Mouse (Mus musculus): Measurements from ENCODE around the gene Slc1a3. TPM values are rescaled to one million over a fixed set of nuclear protein-coding genes. Genes with fewer than 3 reads are reported as not detected.

Gene Slc1a3
- total and polyA plus RNA-seq, 3 experiments, result 4.5 to 12.6 (median 6.5) TPM

- Histone ChIP-seq H3K9ac (ENCODE audit: insufficient read depth, low read depth) (no peak overlapping the region), H3K4me2 (ENCODE audit: insufficient read depth, low read depth, poor library complexity, severe bottlenecking) (no peak overlapping the region), H3K27ac (ENCODE audit: insufficient read depth, low read depth) (no peak overlapping the region), H3K4me3 (replicated peaks in 1 of 3; ENCODE audit: low read depth in 2 of 3, low read length in 2 of 3, poor library complexity in 1 of 3) (no peak overlapping the region), H3K27me3 (replicated peaks) (no peaks in the 10 kb centered on the region), H3K4me1 (ENCODE audit: control insufficient read depth in 1 of 2, insufficient read depth in 2 of 2) (no peaks in the 10 kb centered on the region), H3K36me3 (replicated peaks in 1 of 2; ENCODE audit: control insufficient read depth in 1 of 2, insufficient read depth in 1 of 2, low read length in 1 of 2) (no peaks in the 10 kb centered on the region), H3K79me2 (replicated peaks; ENCODE audit: control insufficient read depth, extremely low read depth, insufficient read depth, poor library complexity, severe bottlenecking) (no peaks in the 10 kb centered on the region), H3K9me3 (replicated peaks; ENCODE audit: low read length) (no peaks in the 10 kb centered on the region)
- DNase-seq (ENCODE audit: extremely low read depth), result no peak
- in situ Hi-C loops (cut with MboI; ENCODE audit: low pct_ligation_motif_present, low pct_unique_long_range_greater_than_20kb, low sequenced_read_pairs), result no loop called here
- dilution Hi-C loops (cut with MboI; ENCODE audit: extremely low pct_ligation_motif_present, extremely low pct_unique_long_range_greater_than_20kb, low sequenced_read_pairs), result no loop called here
- TF ChIP-seq JUND (conservative IDR thresholded peaks at IDR 0.05; ENCODE audit: low read depth, low read length), result no peak
- no peak for TF ChIP-seq E2F4 (IDR thresholded peaks at IDR 0.05; ENCODE audit: insufficient replicate concordance, low read depth, low read length)
- no peak for TF ChIP-seq CHD2 (IDR thresholded peaks at IDR 0.05; ENCODE audit: low read length)
Observed at GRCm38 (mm10) chr15:8741593-8741992, 31.0 kb upstream of the Slc1a3 start.

GRCm38 (mm10) chr15:8740724-8741123 lies 30.2 kb upstream of the Slc1a3 start:
- no peaks in the 10 kb centered on the region for H3K27me3 ChIP-seq (replicated peaks)
- no peak overlapping the region for H3K27ac ChIP-seq (ENCODE audit: insufficient read depth, low read depth)
- no peak for DNase-seq (ENCODE audit: extremely low read depth)
- no peaks in the 10 kb centered on the region for H3K79me2 ChIP-seq (replicated peaks; ENCODE audit: control insufficient read depth, extremely low read depth, insufficient read depth, poor library complexity, severe bottlenecking)
- in situ Hi-C loops (cut with MboI; ENCODE audit: low pct_ligation_motif_present, low pct_unique_long_range_greater_than_20kb, low sequenced_read_pairs), result no loop called here
- no peaks in the 10 kb centered on the region for H3K4me1 ChIP-seq (ENCODE audit: control insufficient read depth in 1 of 2, insufficient read depth in 2 of 2)
- TF ChIP-seq GABPA (IDR thresholded peaks at IDR 0.05; ENCODE audit: insufficient replicate concordance, low read depth, low read length) (no peak), PAX5 (IDR thresholded peaks at IDR 0.05; ENCODE audit: low read length) (no peak), USF1 (IDR thresholded peaks at IDR 0.05; ENCODE audit: low read depth, low read length) (no peak), CHD2 (IDR thresholded peaks at IDR 0.05; ENCODE audit: low read length) (no peak), MEF2A (IDR thresholded peaks at IDR 0.05; ENCODE audit: borderline replicate concordance, low read depth, low read length) (no peak), NRF1 (IDR thresholded peaks at IDR 0.05; ENCODE audit: low read depth, low read length) (no peak), NELFE (IDR thresholded peaks at IDR 0.05; ENCODE audit: low read depth, low read length) (no peak), CTCF (conservative IDR thresholded peaks at IDR 0.05 in 1 of 2, IDR thresholded peaks at IDR 0.05 in 1 of 2; ENCODE audit: low read depth in 2 of 2, low read length in 2 of 2) (no peak), ETS1 (conservative IDR thresholded peaks at IDR 0.05; ENCODE audit: low read depth, low read length) (no peak)
- no peaks in the 10 kb centered on the region for H3K9me3 ChIP-seq (replicated peaks; ENCODE audit: low read length)
- dilution Hi-C loops (cut with MboI; ENCODE audit: extremely low pct_ligation_motif_present, extremely low pct_unique_long_range_greater_than_20kb, low sequenced_read_pairs), result no loop called here
- H3K4me2 ChIP-seq (ENCODE audit: insufficient read depth, low read depth, poor library complexity, severe bottlenecking), result no peak overlapping the region
- H3K4me3 ChIP-seq (replicated peaks in 1 of 3; ENCODE audit: low read depth in 2 of 3, low read length in 2 of 3, poor library complexity in 1 of 3), result no peak overlapping the region
- no peaks in the 10 kb centered on the region for H3K36me3 ChIP-seq (replicated peaks in 1 of 2; ENCODE audit: control insufficient read depth in 1 of 2, insufficient read depth in 1 of 2, low read length in 1 of 2)
- H3K9ac ChIP-seq (ENCODE audit: insufficient read depth, low read depth), result no peak overlapping the region

- no peak for TF ChIP-seq BHLHE40 (IDR thresholded peaks at IDR 0.05; ENCODE audit: low read depth, low read length)
- no peak for TF ChIP-seq MAZ (IDR thresholded peaks at IDR 0.05; ENCODE audit: low read depth, low read length)
- TF ChIP-seq ELF1 (IDR thresholded peaks at IDR 0.05; ENCODE audit: low read depth, low read length), result no peak
- no peak for TF ChIP-seq TCF12 (IDR thresholded peaks at IDR 0.05; ENCODE audit: low read depth, low read length)
- no peak for TF ChIP-seq ZMIZ1 (IDR thresholded peaks at IDR 0.05; ENCODE audit: low read depth, low read length)
- TF ChIP-seq MAX (IDR thresholded peaks at IDR 0.05; ENCODE audit: low read length), result no peak
- TF ChIP-seq MXI1 (IDR thresholded peaks at IDR 0.05; ENCODE audit: low read depth, low read length), result no peak
- no peak for TF ChIP-seq UBTF (IDR thresholded peaks at IDR 0.05; ENCODE audit: low read depth, low read length)
- no peak for TF ChIP-seq HCFC1 (IDR thresholded peaks at IDR 0.05; ENCODE audit: low read depth, low read length)
- TF ChIP-seq SIN3A (IDR thresholded peaks at IDR 0.05; ENCODE audit: low read length), result no peak
- Histone ChIP-seq H3K27ac (ENCODE audit: insufficient read depth, low read depth) (no peak overlapping the region), H3K4me2 (ENCODE audit: insufficient read depth, low read depth, poor library complexity, severe bottlenecking) (no peak overlapping the region), H3K79me2 (replicated peaks; ENCODE audit: control insufficient read depth, extremely low read depth, insufficient read depth, poor library complexity, severe bottlenecking) (no peaks in the 10 kb centered on the region), H3K9me3 (replicated peaks; ENCODE audit: low read length) (no peaks in the 10 kb centered on the region), H3K4me1 (ENCODE audit: control insufficient read depth in 1 of 2, insufficient read depth in 2 of 2) (peaks cover 0 to 6% of the 10 kb centered on the region in 2 experiments; a peak in 1 of 4 replicates), H3K36me3 (replicated peaks in 1 of 2; ENCODE audit: control insufficient read depth in 1 of 2, insufficient read depth in 1 of 2, low read length in 1 of 2) (no peaks in the 10 kb centered on the region), H3K27me3 (replicated peaks) (no peaks in the 10 kb centered on the region), H3K4me3 (replicated peaks in 1 of 3; ENCODE audit: low read depth in 2 of 3, low read length in 2 of 3, poor library complexity in 1 of 3) (no peak overlapping the region), H3K9ac (ENCODE audit: insufficient read depth, low read depth) (no peak overlapping the region)
- dilution Hi-C loops (cut with MboI; ENCODE audit: extremely low pct_ligation_motif_present, extremely low pct_unique_long_range_greater_than_20kb, low sequenced_read_pairs) (no loop called here), in situ Hi-C loops (cut with MboI; ENCODE audit: low pct_ligation_motif_present, low pct_unique_long_range_greater_than_20kb, low sequenced_read_pairs) (no loop called here)
- DNase-seq (ENCODE audit: extremely low read depth), result no peak
Observed at GRCm38 (mm10) chr15:8738156-8738555, 27.6 kb upstream of the Slc1a3 start.
